Mouse (Mus musculus) neural tube, embryonic 15.5 days (tissue): ENCODE data around the gene Trak2. TPM values are rescaled to one million over a fixed set of nuclear protein-coding genes. Genes with fewer than 3 reads are reported as not detected.

ENCODE experiments used
- ATAC-seq: fragments of 200-750 bp; cut with Nextera tagmentation; 2 replicates; pipeline ENCODE4 v1.8.0; 2017; ENCODE audit warnings: mild to moderate bottlenecking, moderate TSS enrichment, moderate library complexity; ENCODE audit not compliant: low FRiP score
- H3K27ac ChIP-seq: fragments of 300-500 bp; sonication (generic); replicated peaks from 2 replicates; pipeline ENCODE4 v1.5.1; 2015; ENCODE audit warnings: mild to moderate bottlenecking, inconsistent platforms
- H3K27me3 ChIP-seq: fragments of 300-500 bp; sonication (generic); replicated peaks from 2 replicates; pipeline ENCODE4 v1.6.1; 2015; ENCODE audit warnings: inconsistent platforms
- H3K36me3 ChIP-seq: fragments of 300-500 bp; sonication (generic); 2 replicates; pipeline ENCODE4 v1.6.1; 2015; ENCODE audit warnings: inconsistent platforms
- H3K4me1 ChIP-seq: fragments of 300-500 bp; sonication (generic); 2 replicates; pipeline ENCODE4 v1.6.1; 2015; ENCODE audit warnings: inconsistent platforms
- H3K4me2 ChIP-seq: fragments of 300-500 bp; sonication (generic); 2 replicates; pipeline ENCODE4 v1.6.1; 2015; ENCODE audit warnings: inconsistent platforms, mild to moderate bottlenecking, moderate library complexity
- H3K4me3 ChIP-seq: fragments of 300-500 bp; sonication (generic); replicated peaks from 2 replicates; pipeline ENCODE4 v1.5.1; 2015; ENCODE audit warnings: mild to moderate bottlenecking, inconsistent platforms
- H3K9ac ChIP-seq: fragments of 300-500 bp; sonication (generic); replicated peaks from 2 replicates; pipeline ENCODE4 v1.6.1; 2015; ENCODE audit warnings: mild to moderate bottlenecking, inconsistent platforms
- H3K9me3 ChIP-seq: fragments of 300-500 bp; sonication (generic); replicated peaks from 2 replicates; pipeline ENCODE4 v1.6.1; 2016; ENCODE audit warnings: inconsistent platforms
- WGBS: fragments of 180-500 bp; shearing (Covaris S2); methylation state at CpG from one replicate; pipeline ENCODE4 v1.1.7; 2015; ENCODE audit warnings: mixed read lengths; 5-methylcytosine and 5-hydroxymethylcytosine counted together
- polyA plus RNA-seq: library from polyadenylated mRNA; unstranded; fragments of >200 nt; fragmentation: Nextera tagmentation; extraction: Ambion mirVana; gene quantifications from 2 replicates; pipeline ENCODE4 v1.2.1, GENCODE M21; 2015

The Trak2 gene
- 13.9 and 14.2 TPM in 2 replicates for polyA plus RNA-seq

- under 1% methylated on average over 69 of the region's 69 CpGs for WGBS
- Histone ChIP-seq H3K4me3 (peak within 1 kb of the TSS; percentile 72), H3K9ac (peak within 1 kb of the TSS; percentile 81), H3K36me3 (0 out of 2 replicates have a peak, but pooled peaks cover 3% of the 10 kb centered on the region), H3K4me1 (peaks cover 45% of the 10 kb centered on the region), H3K4me2 (peak within 1 kb of the TSS; percentile 68), H3K9me3 (no peaks in the 10 kb centered on the region), H3K27me3 (no peaks in the 10 kb centered on the region), H3K27ac (peak within 1 kb of the TSS; percentile 92)
- peak; percentile 99 for ATAC-seq
These were observed at the start of gene Trak2, which contains the start of gene Stradb for GRCm38 (mm10) chr1:58973366-58974221. Gene Trak2, minus strand, starts transcription at chr1:58973430. Gene Stradb, plus strand, starts transcription at chr1:58973522.

GRCm38 (mm10) chr1:59021556-59021955 lies 48.3 kb upstream of the Trak2 start:
- Histone ChIP-seq H3K27me3 (no peaks in the 10 kb centered on the region), H3K36me3 (no peaks in the 10 kb centered on the region), H3K4me1 (no peaks in the 10 kb centered on the region), H3K27ac (no peak overlapping the region), H3K4me3 (no peak overlapping the region), H3K9me3 (no peaks in the 10 kb centered on the region), H3K4me2 (no peak overlapping the region), H3K9ac (no peak overlapping the region)
- 77% methylated on average over 3 of the region's 3 CpGs for WGBS
- ATAC-seq = no peak

GRCm38 (mm10) chr1:59009250-59009649 lies 36.0 kb upstream of the Trak2 start:
- ATAC-seq = no peak
- no peaks in the 10 kb centered on the region for H3K4me1 ChIP-seq
- 43% methylated on average over 4 of the region's 4 CpGs for WGBS
- no peak overlapping the region for H3K9ac ChIP-seq
- no peak overlapping the region for H3K4me3 ChIP-seq
- no peaks in the 10 kb centered on the region for H3K27me3 ChIP-seq
- H3K9me3 ChIP-seq = no peaks in the 10 kb centered on the region
- H3K4me2 ChIP-seq = no peak overlapping the region
- H3K27ac ChIP-seq = no peak overlapping the region
- no peaks in the 10 kb centered on the region for H3K36me3 ChIP-seq

- H3K9ac ChIP-seq = no peak overlapping the region
- ATAC-seq = no peak
These were observed 22.1 kb upstream of the Trak2 start for GRCm38 (mm10) chr1:58995313-58995712.

DNA sequence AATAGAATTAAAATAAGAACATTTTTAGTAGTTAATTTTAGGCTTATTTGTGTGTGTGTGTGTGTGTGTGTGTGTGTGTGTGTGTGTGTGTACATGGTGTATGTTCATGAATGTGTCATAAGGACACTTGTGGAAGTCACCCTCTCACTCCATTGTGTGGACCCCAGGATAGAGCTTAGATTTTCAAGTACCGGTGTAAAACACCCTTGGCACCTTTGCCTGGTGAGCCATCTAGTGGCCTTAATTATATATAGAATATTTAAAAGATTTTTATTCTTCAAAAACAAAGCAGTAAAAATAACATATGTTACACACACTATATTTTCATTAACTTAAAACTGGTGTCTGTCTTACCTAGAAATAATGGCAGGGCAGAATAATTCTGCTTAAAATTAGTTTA lies 20.5 kb upstream of the Trak2 start:
- 11% methylated on average over 1 of the region's 1 CpGs for whole genome bisulfite sequencing
- Histone ChIP-seq H3K4me2 (no peak overlapping the region), H3K9me3 (no peaks in the 10 kb centered on the region), H3K9ac (no peak overlapping the region), H3K27ac (no peak overlapping the region), H3K27me3 (no peaks in the 10 kb centered on the region), H3K4me3 (no peak overlapping the region), H3K36me3 (peaks cover 50% of the 10 kb centered on the region), H3K4me1 (no peaks in the 10 kb centered on the region)
- ATAC-seq = no peak

More at GRCm38 (mm10) chr1:58995313-58995712, 22.1 kb upstream of the Trak2 start:
- Histone ChIP-seq H3K9me3 (no peaks in the 10 kb centered on the region), H3K27ac (no peak overlapping the region), H3K4me2 (no peak overlapping the region), H3K27me3 (no peaks in the 10 kb centered on the region), H3K4me1 (no peaks in the 10 kb centered on the region), H3K4me3 (no peak overlapping the region), H3K36me3 (peaks cover 42% of the 10 kb centered on the region)
- 90% methylated on average over 5 of the region's 5 CpGs for WGBS

GRCm38 (mm10) chr1:58993144-58993543 lies 19.9 kb upstream of the Trak2 start:
- WGBS = 90% methylated on average over 7 of the region's 7 CpGs
- ATAC-seq = no peak

GRCm38 (mm10) chr1:58984586-58984985 lies 11.4 kb upstream of the Trak2 start:
- Histone ChIP-seq H3K9ac (no peak overlapping the region), H3K4me1 (no peaks in the 10 kb centered on the region), H3K4me3 (no peak overlapping the region), H3K9me3 (no peaks in the 10 kb centered on the region), H3K27me3 (no peaks in the 10 kb centered on the region), H3K4me2 (no peak overlapping the region), H3K27ac (no peak overlapping the region), H3K36me3 (peaks cover 65% of the 10 kb centered on the region)
- ATAC-seq = no peak
- WGBS = 92% methylated on average over 5 of the region's 5 CpGs

More at GRCm38 (mm10) chr1:58993144-58993543, 19.9 kb upstream of the Trak2 start:
- H3K4me1 ChIP-seq = no peaks in the 10 kb centered on the region
- no peak overlapping the region for H3K9ac ChIP-seq
- peaks cover 53% of the 10 kb centered on the region for H3K36me3 ChIP-seq
- H3K9me3 ChIP-seq = no peaks in the 10 kb centered on the region
- H3K27ac ChIP-seq = no peak overlapping the region
- no peak overlapping the region for H3K4me3 ChIP-seq
- no peaks in the 10 kb centered on the region for H3K27me3 ChIP-seq
- no peak overlapping the region for H3K4me2 ChIP-seq

GRCm38 (mm10) chr1:58982276-58982675 lies 9.0 kb upstream of the Trak2 start:
- no peak overlapping the region for H3K4me3 ChIP-seq
- WGBS = 84% methylated on average over 3 of the region's 3 CpGs
- H3K4me1 ChIP-seq = no peaks in the 10 kb centered on the region
- H3K9me3 ChIP-seq = no peaks in the 10 kb centered on the region
- H3K36me3 ChIP-seq = peaks cover 57% of the 10 kb centered on the region
- no peak overlapping the region for H3K27ac ChIP-seq
- H3K4me2 ChIP-seq = no peak overlapping the region
- H3K9ac ChIP-seq = no peak overlapping the region
- H3K27me3 ChIP-seq = no peaks in the 10 kb centered on the region
- ATAC-seq = no peak

DNA sequence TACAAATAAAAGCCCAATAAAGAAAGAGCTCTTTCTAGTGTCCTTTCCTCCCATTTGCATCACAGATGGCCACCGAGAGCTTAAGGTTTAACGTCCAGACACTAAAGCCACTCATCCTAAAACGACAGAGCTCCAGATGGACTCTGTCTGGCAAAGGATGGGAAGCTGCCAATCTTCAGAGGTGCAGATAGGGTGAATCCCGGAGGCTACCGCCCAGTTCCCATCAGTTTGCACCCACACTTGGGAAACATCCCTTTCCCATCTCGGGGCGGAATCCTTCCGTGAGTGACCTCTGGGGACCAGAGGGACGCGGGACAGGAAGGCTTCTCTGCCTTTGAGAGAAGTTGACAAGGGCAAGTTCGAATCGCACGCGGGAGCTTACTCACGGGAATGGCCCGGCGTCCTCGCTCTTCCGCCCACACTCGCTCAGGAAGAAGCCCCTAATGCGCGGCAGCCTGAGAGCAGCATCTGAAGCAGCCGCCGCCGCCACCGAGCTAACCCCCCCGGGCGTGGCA lies 322 bp downstream of the Trak2 start:
- ATAC-seq = no peak; the same call in 1 of the 2 replicates
- H3K4me1 ChIP-seq = peaks cover 45% of the 10 kb centered on the region
- H3K9me3 ChIP-seq = no peaks in the 10 kb centered on the region
- H3K4me3 ChIP-seq = peak overlapping the region; percentile 72
- H3K4me2 ChIP-seq = peak overlapping the region; percentile 65
- under 1% methylated on average over 28 of the region's 28 CpGs for WGBS
- 0 out of 2 replicates have a peak, but pooled peaks cover 3% of the 10 kb centered on the region for H3K36me3 ChIP-seq
- peak overlapping the region; percentile 92 for H3K27ac ChIP-seq
- H3K27me3 ChIP-seq = no peaks in the 10 kb centered on the region
- peak overlapping the region; percentile 81 for H3K9ac ChIP-seq

GRCm38 (mm10) chr1:58971097-58971496 lies 2.1 kb downstream of the Trak2 start:
- ATAC-seq = no peak
- WGBS = 91% methylated on average over 6 of the region's 6 CpGs
- H3K9me3 ChIP-seq = no peaks in the 10 kb centered on the region
- H3K4me1 ChIP-seq = peaks cover 45% of the 10 kb centered on the region
- H3K4me3 ChIP-seq = no peak overlapping the region
- H3K4me2 ChIP-seq = 0 out of 2 replicates have a peak overlapping the region, but pooled peaks have one; percentile 65
- H3K27me3 ChIP-seq = no peaks in the 10 kb centered on the region
- H3K27ac ChIP-seq = no peak overlapping the region
- H3K36me3 ChIP-seq = no peaks in the 10 kb centered on the region
- no peak overlapping the region for H3K9ac ChIP-seq

GRCm38 (mm10) chr1:58970054-58970453 lies 3.2 kb downstream of the Trak2 start:
- WGBS = 83% methylated on average over 5 of the region's 5 CpGs
- ATAC-seq = no peak
- Histone ChIP-seq H3K4me2 (no peak overlapping the region), H3K36me3 (no peaks in the 10 kb centered on the region), H3K9ac (no peak overlapping the region), H3K27me3 (no peaks in the 10 kb centered on the region), H3K27ac (no peak overlapping the region), H3K4me1 (peaks cover 37% of the 10 kb centered on the region), H3K9me3 (no peaks in the 10 kb centered on the region), H3K4me3 (no peak overlapping the region)

DNA sequence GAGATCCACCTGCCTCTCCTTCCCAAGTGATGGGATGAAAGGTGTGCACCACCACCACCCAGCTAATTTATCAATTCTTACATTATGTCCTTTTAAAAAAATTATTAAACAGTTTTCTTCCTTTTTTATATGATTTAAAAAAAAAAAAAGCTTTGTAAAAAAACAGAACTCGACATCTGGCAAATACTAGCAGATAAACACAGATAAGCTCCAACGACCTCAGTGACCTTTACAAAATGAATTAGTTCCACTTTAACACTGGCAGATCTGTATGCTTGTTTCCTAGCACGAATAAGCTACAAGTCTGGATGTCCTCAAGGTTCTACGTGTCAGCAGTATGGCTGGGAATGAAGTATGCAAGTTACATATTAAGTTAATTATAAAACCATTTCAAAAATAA lies 5.7 kb downstream of the Trak2 start:
- Histone ChIP-seq H3K9me3 (no peaks in the 10 kb centered on the region), H3K4me1 (peaks cover 29% of the 10 kb centered on the region), H3K4me2 (no peak overlapping the region), H3K4me3 (no peak overlapping the region), H3K27me3 (no peaks in the 10 kb centered on the region), H3K36me3 (no peaks in the 10 kb centered on the region), H3K27ac (no peak overlapping the region), H3K9ac (no peak overlapping the region)
- 68% methylated on average over 4 of the region's 4 CpGs for WGBS
- ATAC-seq = no peak
